ENCODE assay signal across 8 mouse cellular contexts in the genomic region with DNA sequence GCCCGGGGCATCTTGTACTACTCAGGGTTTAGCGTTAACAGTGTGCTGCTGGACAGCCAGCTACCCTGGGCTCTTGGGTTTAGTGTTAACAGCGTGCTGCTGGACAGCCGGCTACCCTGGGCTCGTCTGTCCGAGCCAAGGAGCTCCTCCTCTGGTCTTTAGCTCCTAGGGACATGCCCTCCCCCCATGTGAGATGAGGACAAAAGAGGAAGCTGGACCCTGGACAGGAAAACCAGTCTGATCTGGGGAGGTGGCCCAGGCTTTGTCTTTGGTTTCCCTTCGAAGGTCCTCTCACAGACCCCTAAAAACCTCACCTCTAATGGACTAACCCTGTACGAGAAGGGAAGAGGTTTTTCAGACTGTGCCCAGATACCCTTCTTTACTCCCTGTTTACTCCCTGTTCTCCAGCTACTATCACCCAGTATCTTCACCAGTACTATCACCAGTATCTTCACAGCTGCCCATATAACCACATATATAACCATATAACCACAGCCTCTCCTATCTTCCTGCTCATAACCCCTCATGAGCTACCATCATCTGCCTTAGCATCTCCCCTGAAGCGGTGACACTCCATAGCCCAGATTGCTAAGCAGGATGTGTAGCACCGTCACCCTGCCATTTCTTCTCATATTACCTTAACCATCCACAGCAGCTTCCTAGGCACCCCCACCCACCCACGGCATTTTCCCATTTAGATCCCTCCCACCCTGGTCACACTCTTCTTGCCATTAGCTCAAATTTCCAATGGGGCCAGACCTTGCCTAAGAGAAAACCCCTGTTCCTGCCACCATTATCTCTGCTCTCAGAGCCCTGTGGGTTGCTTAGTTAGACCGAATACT. TPM values are rescaled to one million over a fixed set of nuclear protein-coding genes. Genes with fewer than 3 reads are reported as not detected.
A peak's percentile ranks its signal among the peaks of the same experiment; 100 is the strongest.
DNase-seq lines count a peak whose midpoint lies in the region; ATAC-seq and TF ChIP-seq lines count a peak whose summit lies in the region.

No protein-coding gene starts in this region.

- H3K4me3 ChIP-seq in G1E (ENCODE audit: low read depth, low read length): peak overlapping the region; percentile 86
- peak overlapping the region; percentile 97 for H3K4me3 ChIP-seq in liver, embryonic 16.5 days (ENCODE audit: low read depth, low read length)

- H3K9ac ChIP-seq in liver, embryonic 16.5 days (ENCODE audit: low read depth, low read length): peak overlapping the region; percentile 23

- DNase-seq in gastrocnemius, postnatal 14 days: peak; percentile 26
- no peak for DNase-seq in gastrocnemius, postnatal 25 days
- DNase-seq in G1E (ENCODE audit: low spot score): no peak
- peak; percentile 47 for DNase-seq in heart, postnatal 4 days
- DNase-seq in retina, embryonic 14.5 days (ENCODE audit: low spot score): no peak
- no peak for DNase-seq in embryo, embryonic 10 days (ENCODE audit: low spot score)
- DNase-seq in thymus, postnatal 14 days: no peak

- intact Hi-C loops in gastrocnemius, postnatal 14 days (cut with DNase I; ENCODE audit: low total_unique reads): no loop called here

- no peak for ATAC-seq in G1E (ENCODE audit: extremely low read depth, insufficient number of reproducible peaks, low FRiP score, poor library complexity, severe bottlenecking)
- no peak for ATAC-seq in liver, embryonic 16.5 days (ENCODE audit: low read depth)

- H3K4me2 ChIP-seq in liver, embryonic 16.5 days (ENCODE audit: low read depth, low read length): peak overlapping the region; percentile 99

- peak overlapping the region; percentile 66 for H3K27ac ChIP-seq in liver, embryonic 16.5 days (ENCODE audit: low read length)

- H3K9me3 ChIP-seq in G1E (replicated peaks): no peaks in the 10 kb centered on the region
- H3K9me3 ChIP-seq in liver, embryonic 16.5 days (replicated peaks; ENCODE audit: control insufficient read depth, low read length): no peaks in the 10 kb centered on the region

- no peak for TF ChIP-seq CTCF in G1E (IDR thresholded peaks at IDR 0.05; ENCODE audit: low read depth, low read length)

- no peaks in the 10 kb centered on the region for H3K27me3 ChIP-seq in G1E (ENCODE audit: insufficient read depth, low read length)
- H3K27me3 ChIP-seq in liver, embryonic 16.5 days (ENCODE audit: control insufficient read depth, insufficient read depth, low read depth, low read length): no peaks in the 10 kb centered on the region

- H3K36me3 ChIP-seq in G1E (replicated peaks): peaks cover 58% of the 10 kb centered on the region
- no peaks in the 10 kb centered on the region; the same call in none of the 2 replicates for H3K36me3 ChIP-seq in liver, embryonic 16.5 days (ENCODE audit: control insufficient read depth, insufficient read depth)

- WGBS in liver, embryonic 16.5 days (ENCODE audit: insufficient replicate concordance): 29% methylated on average over 12 of the region's 12 CpGs

- H3K4me1 ChIP-seq in G1E (ENCODE audit: insufficient read depth, low read depth, low read length): peaks cover 79% of the 10 kb centered on the region
- H3K4me1 ChIP-seq in liver, embryonic 16.5 days (ENCODE audit: control insufficient read depth, low read depth, low read length): peaks cover 74% of the 10 kb centered on the region

RNA-seq across cellular contexts. Expression of gene Rhog, which starts 8.7 kb away (rescaled TPM):
- 10 to 100 TPM; 21.9 to 22.6 TPM for total RNA-seq in gastrocnemius, postnatal 14 days (2021)
- 10 to 100 TPM; 14.6 to 15.5 TPM for total RNA-seq in gastrocnemius, postnatal 25 days (2021)
- total RNA-seq in G1E (2014; fragmentation: Nextera tagmentation) (240 and 241 TPM in 2 replicates), G1E (2017) (50.4 and 68.5 TPM in 2 replicates)
- polyA plus RNA-seq in G1E (2012): 121 and 212 TPM in 2 replicates
- total RNA-seq in heart, postnatal 4 days (2021): 10 to 100 TPM; 37.0 to 39.2 TPM
- polyA plus RNA-seq in liver, embryonic 16.5 days (2015; fragmentation: Nextera tagmentation; extraction: Ambion mirVana): 49.5 and 56.3 TPM in 2 replicates

RNA-seq across cellular contexts. Expression of gene Stim1, which starts 20.4 kb away (rescaled TPM):
- total RNA-seq in gastrocnemius, postnatal 14 days (2021): 100 to 1,000 TPM; 198 to 210 TPM
- total RNA-seq in gastrocnemius, postnatal 25 days (2021): 100 to 1,000 TPM; 169 to 171 TPM
- total RNA-seq in G1E (2014; fragmentation: Nextera tagmentation): 25.8 and 27.3 TPM in 2 replicates
- total RNA-seq in G1E (2017): 24.2 and 25.1 TPM in 2 replicates
- 20.2 and 35.8 TPM in 2 replicates for polyA plus RNA-seq in G1E (2012)
- total RNA-seq in heart, postnatal 4 days (2021): 10 to 100 TPM; 23.9 to 24.0 TPM
- 15.8 and 16.2 TPM in 2 replicates for polyA plus RNA-seq in liver, embryonic 16.5 days (2015; fragmentation: Nextera tagmentation; extraction: Ambion mirVana)

RNA-seq across cellular contexts. Expression of gene Pgap2, which starts 37.2 kb away (rescaled TPM):
- total RNA-seq in gastrocnemius, postnatal 14 days (2021): 10 to 100 TPM; 23.3 to 26.5 TPM
- total RNA-seq in gastrocnemius, postnatal 25 days (2021): 10 to 100 TPM; 19.5 to 24.9 TPM
- total RNA-seq in G1E (2014; fragmentation: Nextera tagmentation) (60.1 and 61.9 TPM in 2 replicates), G1E (2017) (24.1 and 27.8 TPM in 2 replicates)
- polyA plus RNA-seq in G1E (2012): 18.0 and 19.1 TPM in 2 replicates
- total RNA-seq in heart, postnatal 4 days (2021): 10 to 100 TPM; 43.2 to 47.4 TPM
- 24.8 and 25.2 TPM in 2 replicates for polyA plus RNA-seq in liver, embryonic 16.5 days (2015; fragmentation: Nextera tagmentation; extraction: Ambion mirVana)

RNA-seq across cellular contexts. Expression of gene Nup98, which starts 37.2 kb away (rescaled TPM):
- 10 to 100 TPM; 22.5 to 24.2 TPM for total RNA-seq in gastrocnemius, postnatal 14 days (2021)
- total RNA-seq in gastrocnemius, postnatal 25 days (2021): 10 to 100 TPM; 19.9 to 22.9 TPM
- total RNA-seq in G1E (2014; fragmentation: Nextera tagmentation) (172 and 179 TPM in 2 replicates), G1E (2017) (54.4 and 60.5 TPM in 2 replicates)
- polyA plus RNA-seq in G1E (2012): 8.4 and 11.3 TPM in 2 replicates
- total RNA-seq in heart, postnatal 4 days (2021): 10 to 100 TPM; 50.3 to 50.7 TPM
- 14.0 and 14.5 TPM in 2 replicates for polyA plus RNA-seq in liver, embryonic 16.5 days (2015; fragmentation: Nextera tagmentation; extraction: Ambion mirVana)

Comparison
In these comparisons a context has a peak if more than half of its experiments do, and no peak if none do; other contexts are left out.
1. DNase-seq: peak in gastrocnemius, postnatal 14 days (single experiment) and heart, postnatal 4 days (single experiment); none in gastrocnemius, postnatal 25 days (single experiment), G1E (single experiment), retina, embryonic 14.5 days (single experiment), embryo, embryonic 10 days (single experiment) and thymus, postnatal 14 days (single experiment).
2. RNA of gene Stim1, which starts 20.4 kb away (total RNA-seq): 198 to 210 TPM in gastrocnemius, postnatal 14 days and 169 to 171 TPM in gastrocnemius, postnatal 25 days; 24.2 to 27.3 TPM in G1E and 23.9 to 24.0 TPM in heart, postnatal 4 days; every median in the first group is over 4 times any median in the second.